Mouse (Mus musculus) heart, embryonic 12.5 days (tissue): ENCODE data around the gene Rbm24. TPM values are rescaled to one million over a fixed set of nuclear protein-coding genes. Genes with fewer than 3 reads are reported as not detected.

Experiments used
- polyA plus RNA-seq: library from polyadenylated mRNA; unstranded; fragments of >200 nt; fragmentation: Nextera tagmentation; extraction: Ambion mirVana; gene quantifications from 2 replicates; pipeline ENCODE4 v1.2.1, GENCODE M21; 2016

Rbm24 gene
- polyA plus RNA-seq, 1 experiment from 2014 or later: 73.4 TPM

Other genes starting within 250 kb of the Rbm24 start
- gene Stmnd1, start 144.7 kb upstream of the Rbm24 start, polyA plus RNA-seq: 0.18 and 0.33 TPM in 2 replicates
- 175 and 177 TPM in 2 replicates for gene Cap2, start 83.4 kb downstream of the Rbm24 start, polyA plus RNA-seq